Mouse (Mus musculus) intestine, postnatal 0 days (tissue): ENCODE data around the gene Vgf. TPM values are rescaled to one million over a fixed set of nuclear protein-coding genes. Genes with fewer than 3 reads are reported as not detected.

Experiments
- ATAC-seq: fragments of 200-750 bp; cut with Nextera tagmentation; 2 replicates; pipeline ENCODE4 v1.8.0; 2017; ENCODE audit warnings: mild to moderate bottlenecking, moderate TSS enrichment, moderate library complexity
- H3K27ac ChIP-seq: fragments of 300-500 bp; sonication (generic); 2 replicates; pipeline ENCODE4 v1.5.1; 2014; ENCODE audit warnings: mild to moderate bottlenecking, low read depth, low read length, moderate library complexity
- H3K27me3 ChIP-seq: fragments of 300-500 bp; sonication (generic); replicated peaks from 2 replicates; pipeline ENCODE4 v1.6.1; 2014; ENCODE audit warnings: low read length, mixed read lengths; ENCODE audit not compliant: control insufficient read depth, insufficient read depth
- H3K36me3 ChIP-seq: fragments of 300-500 bp; sonication (generic); 2 replicates; pipeline ENCODE4 v1.6.1; 2014; ENCODE audit warnings: mild to moderate bottlenecking, moderate library complexity; ENCODE audit not compliant: control insufficient read depth, insufficient read depth
- H3K4me1 ChIP-seq: fragments of 300-500 bp; sonication (generic); replicated peaks from 2 replicates; pipeline ENCODE4 v1.6.1; 2014; ENCODE audit warnings: antibody characterized with exemption, low read length, mixed read lengths; ENCODE audit not compliant: control insufficient read depth, insufficient read depth
- H3K4me2 ChIP-seq: fragments of 300-500 bp; sonication (generic); replicated peaks from 2 replicates; pipeline ENCODE4 v1.6.1; 2014; ENCODE audit warnings: low read depth, mild to moderate bottlenecking, moderate library complexity
- H3K4me3 ChIP-seq: fragments of 300-500 bp; sonication (generic); 2 replicates; pipeline ENCODE4 v1.5.1; 2014; ENCODE audit warnings: low read depth, low read length
- H3K9ac ChIP-seq: fragments of 300-500 bp; sonication (generic); 2 replicates; pipeline ENCODE4 v1.6.1; 2014; ENCODE audit warnings: mild to moderate bottlenecking, low read depth, low read length
- H3K9me3 ChIP-seq: fragments of 300-500 bp; sonication (generic); 2 replicates; pipeline ENCODE4 v1.6.1; 2016; ENCODE audit warnings: mixed run types; ENCODE audit not compliant: control insufficient read depth
- CTCF ChIP-seq: sonication (generic); IDR thresholded peaks from 2 replicates; pipeline ENCODE4 v1.5.1; 2016; ENCODE audit warnings: low read depth, mild to moderate bottlenecking, control low read depth, antibody characterized with exemption, moderate library complexity
- WGBS: fragments of 180-500 bp; shearing (Covaris S2); extraction: QIAGEN DNeasy Blood & Tissue Kit; methylation state at CpG from one replicate; pipeline ENCODE4 v1.1.7; 2014; 5-methylcytosine and 5-hydroxymethylcytosine counted together
- polyA plus RNA-seq: library from polyadenylated mRNA; unstranded; fragments of >200 nt; fragmentation: Nextera tagmentation; extraction: Ambion mirVana; gene quantifications from 2 replicates; pipeline ENCODE4 v1.2.1, GENCODE M21; 2015

The Vgf gene
- polyA plus RNA-seq, 1 experiment from 2014 or later: 1.6 TPM

DNA sequence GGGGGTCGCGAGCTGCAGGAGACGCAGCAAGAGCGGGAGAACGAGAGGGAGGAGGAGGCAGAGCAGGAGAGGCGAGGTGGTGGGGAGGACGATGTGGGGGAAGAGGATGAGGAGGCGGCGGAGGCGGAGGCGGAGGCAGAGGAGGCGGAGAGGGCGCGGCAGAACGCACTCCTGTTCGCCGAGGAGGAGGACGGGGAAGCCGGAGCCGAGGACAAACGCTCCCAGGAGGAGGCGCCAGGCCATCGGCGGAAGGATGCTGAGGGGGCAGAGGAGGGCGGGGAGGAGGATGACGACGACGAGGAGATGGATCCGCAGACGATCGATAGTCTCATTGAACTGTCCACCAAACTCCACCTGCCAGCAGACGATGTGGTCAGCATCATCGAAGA lies 5.8 kb downstream of the Vgf start:
- ATAC-seq: no peak
- Histone ChIP-seq H3K9ac (no peak overlapping the region), H3K4me3 (peak overlapping the region; percentile 38), H3K4me1 (peaks cover 8% of the 10 kb centered on the region; the same call in 1 of the 2 replicates), H3K27ac (no peak overlapping the region), H3K4me2 (peak overlapping the region; percentile 78), H3K9me3 (no peaks in the 10 kb centered on the region), H3K27me3 (peaks cover 48% of the 10 kb centered on the region), H3K36me3 (peaks cover 20% of the 10 kb centered on the region)
- under 1% methylated on average over 32 of the region's 33 CpGs for WGBS
- peak; percentile 40 for TF ChIP-seq CTCF

- Histone ChIP-seq H3K9ac (peak overlapping the region; percentile 35; the same call in 1 of the 2 replicates), H3K4me1 (peaks cover 8% of the 10 kb centered on the region; the same call in 1 of the 2 replicates), H3K4me3 (peak overlapping the region; percentile 38), H3K27ac (no peak overlapping the region), H3K9me3 (no peaks in the 10 kb centered on the region), H3K27me3 (peaks cover 44% of the 10 kb centered on the region), H3K4me2 (peak overlapping the region; percentile 78), H3K36me3 (peaks cover 26% of the 10 kb centered on the region)
- TF ChIP-seq CTCF: peak; percentile 35; the same call in 1 of the 2 replicates
- under 1% methylated on average over 47 of the region's 49 CpGs for WGBS
- peak; percentile 83 for ATAC-seq
Measured at GRCm38 (mm10) chr5:137032641-137033074, 6.5 kb downstream of the Vgf start.

- no peak overlapping the region for H3K4me3 ChIP-seq
- no peak for TF ChIP-seq CTCF
Measured at GRCm38 (mm10) chr5:137036211-137036610, 10.0 kb downstream of the Vgf start.

GRCm38 (mm10) chr5:137039453-137039852 lies 13.3 kb downstream of the Vgf start:
- Histone ChIP-seq H3K4me2 (no peak overlapping the region), H3K27me3 (no peaks in the 10 kb centered on the region), H3K36me3 (peaks cover 69% of the 10 kb centered on the region), H3K4me1 (no peaks in the 10 kb centered on the region), H3K9me3 (no peaks in the 10 kb centered on the region), H3K9ac (no peak overlapping the region), H3K27ac (no peak overlapping the region), H3K4me3 (no peak overlapping the region)
- ATAC-seq: peak; percentile 64; the same call in 1 of the 2 replicates
- 71% methylated on average over 10 of the region's 10 CpGs for WGBS
- no peak for TF ChIP-seq CTCF

More at GRCm38 (mm10) chr5:137036211-137036610, 10.0 kb downstream of the Vgf start:
- Histone ChIP-seq H3K9me3 (no peaks in the 10 kb centered on the region), H3K36me3 (peaks cover 55% of the 10 kb centered on the region), H3K9ac (no peak overlapping the region), H3K4me2 (no peak overlapping the region), H3K4me1 (peaks cover 8% of the 10 kb centered on the region; the same call in 1 of the 2 replicates), H3K27ac (no peak overlapping the region), H3K27me3 (peaks cover 9% of the 10 kb centered on the region)
- WGBS: 82% methylated on average over 13 of the region's 13 CpGs
- ATAC-seq: no peak

GRCm38 (mm10) chr5:137041442-137041841 lies 15.2 kb downstream of the Vgf start:
- H3K9ac ChIP-seq: no peak overlapping the region
- no peak for ATAC-seq
- no peaks in the 10 kb centered on the region for H3K27me3 ChIP-seq
- no peak for TF ChIP-seq CTCF
- no peaks in the 10 kb centered on the region for H3K9me3 ChIP-seq
- no peak overlapping the region for H3K4me3 ChIP-seq
- H3K4me1 ChIP-seq: 0 out of 2 replicates have a peak, but pooled peaks cover 5% of the 10 kb centered on the region
- H3K36me3 ChIP-seq: peaks cover 54% of the 10 kb centered on the region
- 86% methylated on average over 10 of the region's 10 CpGs for WGBS
- H3K27ac ChIP-seq: no peak overlapping the region
- H3K4me2 ChIP-seq: no peak overlapping the region

- no peak overlapping the region for H3K4me3 ChIP-seq
- no peak overlapping the region for H3K4me2 ChIP-seq
- H3K9ac ChIP-seq: no peak overlapping the region
- no peaks in the 10 kb centered on the region for H3K27me3 ChIP-seq
- TF ChIP-seq CTCF: no peak
- no peak for ATAC-seq
- no peak overlapping the region for H3K27ac ChIP-seq
- H3K4me1 ChIP-seq: 0 out of 2 replicates have a peak, but pooled peaks cover 5% of the 10 kb centered on the region
- H3K9me3 ChIP-seq: no peaks in the 10 kb centered on the region
- WGBS: 88% methylated on average over 7 of the region's 7 CpGs
- peaks cover 31% of the 10 kb centered on the region for H3K36me3 ChIP-seq
Measured at GRCm38 (mm10) chr5:137043997-137044396, 17.8 kb downstream of the Vgf start.
